9 mouse cellular contexts compared by ENCODE assay signal in genomic region chr7:15912183-15912582, GRCm38 (mm10). TPM values are rescaled to one million over a fixed set of nuclear protein-coding genes. Genes with fewer than 3 reads are reported as not detected.
DNase-seq lines count a peak whose midpoint lies in the region; ATAC-seq and TF ChIP-seq lines count a peak whose summit lies in the region.
"Had no signal": no experiment of that assay in that cellular context is flagged by ENCODE, and none has a peak within 500 bp of the region (broad histone marks: within the 10 kb centered on the region; RNA-seq: fewer than 3 reads in every experiment).

No protein-coding gene starts in this region.

- H3K9ac ChIP-seq in embryonic facial prominence, embryonic 14.5 days (ENCODE audit: low read depth, low read length): no peak overlapping the region
- no peak overlapping the region for H3K9ac ChIP-seq in heart, embryonic 14.5 days (ENCODE audit: low read length)
- no peak overlapping the region for H3K9ac ChIP-seq in kidney, embryonic 16.5 days (replicated peaks; ENCODE audit: low read length)
- no peak overlapping the region for H3K9ac ChIP-seq in lung, embryonic 15.5 days

- H3K27me3 ChIP-seq in E14TG2a.4 (ENCODE audit: insufficient read depth, low read length): peaks cover 5% of the 10 kb centered on the region; the same call in 1 of the 2 replicates
- H3K27me3 ChIP-seq in embryonic facial prominence, embryonic 14.5 days (replicated peaks; ENCODE audit: control insufficient read depth, insufficient read depth, low read length): no peaks in the 10 kb centered on the region
- no peaks in the 10 kb centered on the region for H3K27me3 ChIP-seq in heart, embryonic 14.5 days (ENCODE audit: control insufficient read depth, insufficient read depth, low read length)
- H3K27me3 ChIP-seq in kidney, embryonic 16.5 days (ENCODE audit: insufficient read depth, low read length): no peaks in the 10 kb centered on the region
- H3K27me3 ChIP-seq in lung, embryonic 15.5 days: no peaks in the 10 kb centered on the region

- no peak overlapping the region for H3K4me3 ChIP-seq in E14TG2a.4 (replicated peaks; ENCODE audit: low read length)
- no peak overlapping the region for H3K4me3 ChIP-seq in embryonic facial prominence, embryonic 14.5 days (ENCODE audit: low read depth, low read length)
- H3K4me3 ChIP-seq in heart, embryonic 14.5 days (ENCODE audit: control insufficient read depth in 1 of 2, insufficient read depth in 1 of 2, low read depth in 1 of 2, low read length in 2 of 2): no peak overlapping the region
- no peak overlapping the region for H3K4me3 ChIP-seq in kidney, embryonic 16.5 days (ENCODE audit: low read length)
- no peak overlapping the region for H3K4me3 ChIP-seq in lung, embryonic 15.5 days

- TF ChIP-seq CTCF in E14TG2a.4 (conservative IDR thresholded peaks at IDR 0.05; ENCODE audit: low read length): peak; percentile 89

- peak; percentile 44 to 49 for DNase-seq in adrenal gland, postnatal 4 days (ENCODE audit: low spot score in 2 of 2)
- DNase-seq in embryonic facial prominence, embryonic 14.5 days (ENCODE audit: low spot score): peak; percentile 86
- DNase-seq in ovary, adult 18-20 months (ENCODE audit: low spot score): peak; percentile 43
- DNase-seq in thymus, adult 18-20 months: peak; percentile 27 to 47

- peak; percentile 62; the same call in 1 of the 2 replicates for ATAC-seq in embryonic facial prominence, embryonic 14.5 days (ENCODE audit: low read depth)
- ATAC-seq in heart, embryonic 14.5 days (ENCODE audit: insufficient number of reproducible peaks, insufficient read depth, low FRiP score, low read depth): peak; percentile 26; the same call in 1 of the 2 replicates
- peak; percentile 80 for ATAC-seq in kidney, embryonic 16.5 days (ENCODE audit: low FRiP score, low TSS enrichment)
- ATAC-seq in lung, embryonic 15.5 days (ENCODE audit: borderline replicate concordance, extremely low read depth, low FRiP score, low TSS enrichment): peak; percentile 78; the same call in 1 of the 2 replicates

- peaks cover 12% of the 10 kb centered on the region for H3K36me3 ChIP-seq in E14TG2a.4 (ENCODE audit: insufficient read depth, low read length)
- H3K36me3 ChIP-seq in embryonic facial prominence, embryonic 14.5 days (ENCODE audit: control insufficient read depth, insufficient read depth, low read length): peaks cover 8% of the 10 kb centered on the region
- peaks cover 12% of the 10 kb centered on the region for H3K36me3 ChIP-seq in heart, embryonic 14.5 days (ENCODE audit: control insufficient read depth, insufficient read depth, low read length)
- H3K36me3 ChIP-seq in kidney, embryonic 16.5 days (ENCODE audit: insufficient read depth, low read length): peaks cover 10% of the 10 kb centered on the region
- peaks cover 9% of the 10 kb centered on the region; the same call in 1 of the 2 replicates for H3K36me3 ChIP-seq in lung, embryonic 15.5 days

- peaks cover 7% of the 10 kb centered on the region for H3K4me1 ChIP-seq in E14TG2a.4 (replicated peaks; ENCODE audit: low read depth, low read length)
- no peaks in the 10 kb centered on the region for H3K4me1 ChIP-seq in embryonic facial prominence, embryonic 14.5 days (ENCODE audit: control insufficient read depth, insufficient read depth, low read length)
- peaks cover 0 to 4% of the 10 kb centered on the region in 2 experiments; a peak in 1 of 4 replicates for H3K4me1 ChIP-seq in heart, embryonic 14.5 days (ENCODE audit: control insufficient read depth in 2 of 2, insufficient read depth in 2 of 2, low read length in 2 of 2)
- H3K4me1 ChIP-seq in kidney, embryonic 16.5 days (ENCODE audit: insufficient read depth, low read length): no peaks in the 10 kb centered on the region
- H3K4me1 ChIP-seq in lung, embryonic 15.5 days: no peaks in the 10 kb centered on the region

- H3K9me3 ChIP-seq in E14TG2a.4 (ENCODE audit: low read length): no peaks in the 10 kb centered on the region
- no peaks in the 10 kb centered on the region for H3K9me3 ChIP-seq in embryonic facial prominence, embryonic 14.5 days (ENCODE audit: control insufficient read depth, low read length)
- no peaks in the 10 kb centered on the region for H3K9me3 ChIP-seq in heart, embryonic 14.5 days (ENCODE audit: control insufficient read depth, low read length)
- no peaks in the 10 kb centered on the region for H3K9me3 ChIP-seq in kidney, embryonic 16.5 days (ENCODE audit: low read length)
- H3K9me3 ChIP-seq in lung, embryonic 15.5 days: no peaks in the 10 kb centered on the region

- no peak overlapping the region for H3K27ac ChIP-seq in embryonic facial prominence, embryonic 14.5 days (replicated peaks; ENCODE audit: low read depth, low read length)
- no peak overlapping the region for H3K27ac ChIP-seq in heart, embryonic 14.5 days (replicated peaks in 1 of 2; ENCODE audit: control insufficient read depth in 1 of 2, insufficient read depth in 1 of 2, low read depth in 2 of 2, low read length in 2 of 2)
- H3K27ac ChIP-seq in kidney, embryonic 16.5 days (ENCODE audit: low read length): no peak overlapping the region
- no peak overlapping the region for H3K27ac ChIP-seq in lung, embryonic 15.5 days

- no peak overlapping the region for H3K4me2 ChIP-seq in embryonic facial prominence, embryonic 14.5 days (ENCODE audit: low read depth, low read length)
- no peak overlapping the region for H3K4me2 ChIP-seq in heart, embryonic 14.5 days (ENCODE audit: low read length)
- no peak overlapping the region for H3K4me2 ChIP-seq in kidney, embryonic 16.5 days (replicated peaks; ENCODE audit: low read depth, low read length)
- no peak overlapping the region for H3K4me2 ChIP-seq in lung, embryonic 15.5 days

- WGBS in embryonic facial prominence, embryonic 14.5 days: 1% methylated on average over 4 of the region's 4 CpGs
- 1% methylated on average over 4 of the region's 4 CpGs for WGBS in heart, embryonic 14.5 days
- 0% methylated on average over 4 of the region's 4 CpGs for WGBS in kidney, embryonic 16.5 days
- WGBS in lung, embryonic 15.5 days: 0% methylated on average over 4 of the region's 4 CpGs

RNA-seq across cellular contexts. Expression of gene Selenow, which starts 10.0 kb away (rescaled TPM):
- total RNA-seq in adrenal gland, postnatal 4 days (2021): 100 to 1,000 TPM; 186 to 204 TPM
- 1,004 and 1,082 TPM in 2 replicates for polyA plus RNA-seq in embryonic facial prominence, embryonic 14.5 days (2014; fragmentation: Nextera tagmentation; extraction: Ambion mirVana)
- 828 and 831 TPM in 2 replicates for polyA plus RNA-seq in heart, embryonic 14.5 days (2014; fragmentation: Nextera tagmentation; extraction: Ambion mirVana)
- 690 and 706 TPM in 2 replicates for polyA plus RNA-seq in kidney, embryonic 16.5 days (2015; fragmentation: Nextera tagmentation; extraction: Ambion mirVana)
- polyA plus RNA-seq in lung, embryonic 15.5 days (2015; fragmentation: Nextera tagmentation; extraction: Ambion mirVana): 774 and 832 TPM in 2 replicates

RNA-seq across cellular contexts. Expression of gene Crxos, which starts 29.8 kb away (rescaled TPM):
- total RNA-seq in adrenal gland, postnatal 4 days (2021): under 1 TPM; 0.54 to 0.81 TPM
- polyA plus RNA-seq in embryonic facial prominence, embryonic 14.5 days (2014; fragmentation: Nextera tagmentation; extraction: Ambion mirVana): not detected in 2 replicates
- polyA plus RNA-seq in heart, embryonic 14.5 days (2014; fragmentation: Nextera tagmentation; extraction: Ambion mirVana): not detected in 2 replicates
- not detected in 2 replicates for polyA plus RNA-seq in kidney, embryonic 16.5 days (2015; fragmentation: Nextera tagmentation; extraction: Ambion mirVana)
- not detected in 2 replicates for polyA plus RNA-seq in lung, embryonic 15.5 days (2015; fragmentation: Nextera tagmentation; extraction: Ambion mirVana)
- polyA plus RNA-seq: large intestine, adult 2 months had no signal

RNA-seq across cellular contexts. Expression of gene Crx, which starts 32.4 kb away (rescaled TPM):
- total RNA-seq in adrenal gland, postnatal 4 days (2021): not detected
- polyA plus RNA-seq in embryonic facial prominence, embryonic 14.5 days (2014; fragmentation: Nextera tagmentation; extraction: Ambion mirVana): not detected in 2 replicates
- polyA plus RNA-seq in heart, embryonic 14.5 days (2014; fragmentation: Nextera tagmentation; extraction: Ambion mirVana): not detected in 2 replicates
- polyA plus RNA-seq in kidney, embryonic 16.5 days (2015; fragmentation: Nextera tagmentation; extraction: Ambion mirVana): not detected in 2 replicates
- not detected in 2 replicates for polyA plus RNA-seq in lung, embryonic 15.5 days (2015; fragmentation: Nextera tagmentation; extraction: Ambion mirVana)
- polyA plus RNA-seq: large intestine, adult 2 months had no signal

RNA-seq across cellular contexts. Expression of gene Nop53, which starts 33.7 kb away (rescaled TPM):
- 100 to 1,000 TPM; 238 to 243 TPM for total RNA-seq in adrenal gland, postnatal 4 days (2021)
- polyA plus RNA-seq in embryonic facial prominence, embryonic 14.5 days (2014; fragmentation: Nextera tagmentation; extraction: Ambion mirVana): 164 and 180 TPM in 2 replicates
- polyA plus RNA-seq in heart, embryonic 14.5 days (2014; fragmentation: Nextera tagmentation; extraction: Ambion mirVana): 120 and 121 TPM in 2 replicates
- polyA plus RNA-seq in kidney, embryonic 16.5 days (2015; fragmentation: Nextera tagmentation; extraction: Ambion mirVana): 198 and 212 TPM in 2 replicates
- polyA plus RNA-seq in lung, embryonic 15.5 days (2015; fragmentation: Nextera tagmentation; extraction: Ambion mirVana): 188 and 189 TPM in 2 replicates

RNA-seq across cellular contexts. Expression of gene Ehd2, which starts 55.2 kb away (rescaled TPM):
- 10 to 100 TPM; 71.9 to 77.5 TPM for total RNA-seq in adrenal gland, postnatal 4 days (2021)
- polyA plus RNA-seq in embryonic facial prominence, embryonic 14.5 days (2014; fragmentation: Nextera tagmentation; extraction: Ambion mirVana): 58.0 and 67.1 TPM in 2 replicates
- polyA plus RNA-seq in heart, embryonic 14.5 days (2014; fragmentation: Nextera tagmentation; extraction: Ambion mirVana): 37.4 and 43.5 TPM in 2 replicates
- 36.8 and 37.9 TPM in 2 replicates for polyA plus RNA-seq in kidney, embryonic 16.5 days (2015; fragmentation: Nextera tagmentation; extraction: Ambion mirVana)
- polyA plus RNA-seq in lung, embryonic 15.5 days (2015; fragmentation: Nextera tagmentation; extraction: Ambion mirVana): 82.9 and 89.9 TPM in 2 replicates

Comparison
In these comparisons a context has a peak if more than half of its experiments do, and no peak if none do; other contexts are left out.
1. ATAC-seq: peak in every context shown above with its lines; median percentile 80 in kidney, embryonic 16.5 days; 78 in lung, embryonic 15.5 days; 62 in embryonic facial prominence, embryonic 14.5 days; 26 in heart, embryonic 14.5 days.